Mouse (Mus musculus): ENCODE results near the gene Cacna2d3. TPM values are rescaled to one million over a fixed set of nuclear protein-coding genes. Genes with fewer than 3 reads are reported as not detected.

Gene Cacna2d3
- polyA plus RNA-seq, 1 experiment from 2014 or later: 20.4 TPM

GRCm38 (mm10) chr14:28886661-28887060 lies 835.0 kb downstream of the Cacna2d3 start:
- Histone ChIP-seq H3K9ac (ENCODE audit: low read depth, low read length) (no peak overlapping the region), H3K9me3 (ENCODE audit: control insufficient read depth, low read length) (no peaks in the 10 kb centered on the region), H3K4me1 (replicated peaks; ENCODE audit: control insufficient read depth, insufficient read depth, low read length) (no peaks in the 10 kb centered on the region), H3K27ac (ENCODE audit: low read depth, low read length) (no peak overlapping the region), H3K4me2 (replicated peaks; ENCODE audit: low read depth, low read length) (no peak overlapping the region), H3K4me3 (ENCODE audit: low read depth, low read length) (no peak overlapping the region), H3K27me3 (ENCODE audit: control insufficient read depth, insufficient read depth, low read length) (no peaks in the 10 kb centered on the region), H3K36me3 (ENCODE audit: control insufficient read depth, insufficient read depth, low read length) (no peaks in the 10 kb centered on the region)
- DNase-seq (ENCODE audit: low spot score): no peak
- whole genome bisulfite sequencing: 94% methylated on average over 4 of the region's 4 CpGs
- no peak for ATAC-seq (ENCODE audit: low FRiP score)

- DNase-seq (ENCODE audit: low spot score) (peak; percentile 68), ATAC-seq (ENCODE audit: low FRiP score) (peak; percentile 96)
- WGBS: 50% methylated on average over 6 of the region's 6 CpGs
- Histone ChIP-seq H3K9me3 (ENCODE audit: control insufficient read depth, low read length) (no peaks in the 10 kb centered on the region), H3K4me1 (replicated peaks; ENCODE audit: control insufficient read depth, insufficient read depth, low read length) (no peaks in the 10 kb centered on the region; the same call in 1 of the 2 replicates), H3K4me3 (ENCODE audit: low read depth, low read length) (no peak overlapping the region), H3K36me3 (ENCODE audit: control insufficient read depth, insufficient read depth, low read length) (no peaks in the 10 kb centered on the region), H3K27ac (ENCODE audit: low read depth, low read length) (no peak overlapping the region), H3K27me3 (ENCODE audit: control insufficient read depth, insufficient read depth, low read length) (no peaks in the 10 kb centered on the region), H3K4me2 (replicated peaks; ENCODE audit: low read depth, low read length) (no peak overlapping the region), H3K9ac (ENCODE audit: low read depth, low read length) (no peak overlapping the region)
Observed at GRCm38 (mm10) chr14:28870983-28871382, 850.7 kb downstream of the Cacna2d3 start.

GRCm38 (mm10) chr14:28870382-28870781 lies 851.3 kb downstream of the Cacna2d3 start:
- WGBS: 68% methylated on average over 5 of the region's 5 CpGs
- DNase-seq (ENCODE audit: low spot score) (peak; percentile 17), ATAC-seq (ENCODE audit: low FRiP score) (peak; percentile 51)
- H3K9ac ChIP-seq (ENCODE audit: low read depth, low read length): no peak overlapping the region
- H3K9me3 ChIP-seq (ENCODE audit: control insufficient read depth, low read length): no peaks in the 10 kb centered on the region
- H3K36me3 ChIP-seq (ENCODE audit: control insufficient read depth, insufficient read depth, low read length): no peaks in the 10 kb centered on the region
- no peaks in the 10 kb centered on the region; the same call in 1 of the 2 replicates for H3K4me1 ChIP-seq (replicated peaks; ENCODE audit: control insufficient read depth, insufficient read depth, low read length)
- no peaks in the 10 kb centered on the region for H3K27me3 ChIP-seq (ENCODE audit: control insufficient read depth, insufficient read depth, low read length)
- H3K4me3 ChIP-seq (ENCODE audit: low read depth, low read length): no peak overlapping the region
- H3K27ac ChIP-seq (ENCODE audit: low read depth, low read length): peak overlapping the region; percentile 67
- no peak overlapping the region for H3K4me2 ChIP-seq (replicated peaks; ENCODE audit: low read depth, low read length)

GRCm38 (mm10) chr14:28864925-28865324 lies 856.7 kb downstream of the Cacna2d3 start:
- no peaks in the 10 kb centered on the region for H3K9me3 ChIP-seq (ENCODE audit: control insufficient read depth, low read length)
- no peak for DNase-seq (ENCODE audit: low spot score)

GRCm38 (mm10) chr14:28861142-28861541 lies 860.5 kb downstream of the Cacna2d3 start:
- H3K4me1 ChIP-seq (replicated peaks; ENCODE audit: control insufficient read depth, insufficient read depth, low read length): no peaks in the 10 kb centered on the region
- WGBS: 83% methylated on average over 2 of the region's 2 CpGs
- DNase-seq (ENCODE audit: low spot score) (no peak), ATAC-seq (ENCODE audit: low FRiP score) (no peak)
- H3K27ac ChIP-seq (ENCODE audit: low read depth, low read length): no peak overlapping the region
- no peaks in the 10 kb centered on the region for H3K27me3 ChIP-seq (ENCODE audit: control insufficient read depth, insufficient read depth, low read length)
- H3K36me3 ChIP-seq (ENCODE audit: control insufficient read depth, insufficient read depth, low read length): no peaks in the 10 kb centered on the region
- H3K9ac ChIP-seq (ENCODE audit: low read depth, low read length): no peak overlapping the region
- H3K9me3 ChIP-seq (ENCODE audit: control insufficient read depth, low read length): no peaks in the 10 kb centered on the region
- H3K4me3 ChIP-seq (ENCODE audit: low read depth, low read length): no peak overlapping the region
- no peak overlapping the region for H3K4me2 ChIP-seq (replicated peaks; ENCODE audit: low read depth, low read length)

More at GRCm38 (mm10) chr14:28864925-28865324, 856.7 kb downstream of the Cacna2d3 start:
- no peak; the same call in 1 of the 2 replicates for ATAC-seq (ENCODE audit: low FRiP score)
- Histone ChIP-seq H3K27me3 (ENCODE audit: control insufficient read depth, insufficient read depth, low read length) (no peaks in the 10 kb centered on the region), H3K4me1 (replicated peaks; ENCODE audit: control insufficient read depth, insufficient read depth, low read length) (no peaks in the 10 kb centered on the region), H3K27ac (ENCODE audit: low read depth, low read length) (no peak overlapping the region), H3K4me2 (replicated peaks; ENCODE audit: low read depth, low read length) (no peak overlapping the region), H3K4me3 (ENCODE audit: low read depth, low read length) (no peak overlapping the region), H3K9ac (ENCODE audit: low read depth, low read length) (no peak overlapping the region), H3K36me3 (ENCODE audit: control insufficient read depth, insufficient read depth, low read length) (no peaks in the 10 kb centered on the region)
- WGBS: 42% methylated on average over 4 of the region's 4 CpGs

Other genes starting within 250 kb of the Cacna2d3 start
- 314 and 327 TPM in 2 replicates for gene Selenok, start 246.4 kb upstream of the Cacna2d3 start, polyA plus RNA-seq (2014; fragmentation: Nextera tagmentation; extraction: Ambion mirVana)